Mouse (Mus musculus) olfactory bulb, adult 2 months (tissue): Measurements from ENCODE around the gene Klhl35. TPM values are rescaled to one million over a fixed set of nuclear protein-coding genes. Genes with fewer than 3 reads are reported as not detected.
"Not testable (repeated sequence)": the region's sequence is repeated elsewhere in the genome, so short reads cannot be mapped to it uniquely, and the experiment has no call there.

Source experiments
- H3K27ac ChIP-seq: fragments of 200-500 bp; 2 replicates; pipeline ENCODE4 v1.5.1; 2012; ENCODE audit warnings: low read depth, low read length; ENCODE audit not compliant: insufficient read depth
- H3K4me1 ChIP-seq: fragments of 200-500 bp; 2 replicates; pipeline ENCODE4 v1.6.1; 2012; ENCODE audit warnings: low read length; ENCODE audit not compliant: control insufficient read depth, insufficient read depth
- H3K4me3 ChIP-seq: fragments of 200-500 bp; 2 replicates; pipeline ENCODE4 v1.5.1; 2012; ENCODE audit warnings: mild to moderate bottlenecking, low read depth, low read length, moderate library complexity; ENCODE audit not compliant: insufficient read depth
- CTCF ChIP-seq: fragments of 200-500 bp; IDR thresholded peaks from 2 replicates; pipeline ENCODE4 v1.5.1; 2012; ENCODE audit warnings: low read depth, mild to moderate bottlenecking, low read length, moderate library complexity; ENCODE audit not compliant: insufficient read depth
- POLR2A ChIP-seq: fragments of 200-500 bp; IDR thresholded peaks from 2 replicates; pipeline ENCODE4 v1.6.1; 2012; ENCODE audit warnings: mild to moderate bottlenecking, low read depth, low read length, moderate library complexity; ENCODE audit not compliant: insufficient read depth
- WGBS: fragments of 180-500 bp; shearing (Covaris S2); methylation state at CpG from one replicate; pipeline ENCODE4 v1.1.7; 2018; 5-methylcytosine and 5-hydroxymethylcytosine counted together
- polyA plus RNA-seq: library from polyadenylated mRNA; stranded (reverse); fragments of >200 nt; gene quantifications from 2 replicates; pipeline ENCODE4 v1.2.4, GENCODE M21; 2012; ENCODE audit warnings: low replicate concordance; ENCODE audit not compliant: missing spikeins, insufficient read depth, insufficient read length

Klhl35 gene
- polyA plus RNA-seq, 1 experiment: not detected

- H3K4me1 ChIP-seq: peaks cover 2% of the 10 kb centered on the region; the same call in 1 of the 2 replicates
- H3K4me3 ChIP-seq: no peak overlapping the region
- TF ChIP-seq CTCF: no peak
- no peak for TF ChIP-seq POLR2A
- WGBS: 69% methylated on average over 1 of the region's 1 CpGs
- no peak overlapping the region for H3K27ac ChIP-seq
These were observed 35.3 kb downstream of the Klhl35 start for GRCm38 (mm10) chr7:99501148-99501547.

- no peak for TF ChIP-seq CTCF
- TF ChIP-seq POLR2A: no peak
- H3K4me1 ChIP-seq: peaks cover 2% of the 10 kb centered on the region; the same call in 1 of the 2 replicates
- H3K27ac ChIP-seq: no peak overlapping the region
- no peak overlapping the region for H3K4me3 ChIP-seq
These were observed 38.8 kb downstream of the Klhl35 start for GRCm38 (mm10) chr7:99504556-99504955.

GRCm38 (mm10) chr7:99508187-99508586 lies 42.4 kb downstream of the Klhl35 start:
- 36% methylated on average over 2 of the region's 2 CpGs for WGBS
- not testable (repeated sequence) for H3K4me3 ChIP-seq, H3K4me1 ChIP-seq, H3K27ac ChIP-seq

- peak overlapping the region; percentile 86 for H3K27ac ChIP-seq
- no peak for TF ChIP-seq POLR2A
- no peak for TF ChIP-seq CTCF
- 1% methylated on average over 8 of the region's 8 CpGs for WGBS
These were observed 44.3 kb downstream of the Klhl35 start for GRCm38 (mm10) chr7:99510087-99510501.

GRCm38 (mm10) chr7:99516092-99516813 lies 50.4 kb downstream of the Klhl35 start:
- 88% methylated on average over 9 of the region's 9 CpGs for WGBS
- no peak overlapping the region for H3K4me3 ChIP-seq
- H3K27ac ChIP-seq: no peak overlapping the region
- TF ChIP-seq POLR2A (no peak), CTCF (no peak)
- peaks cover 7% of the 10 kb centered on the region; the same call in 1 of the 2 replicates for H3K4me1 ChIP-seq

More at GRCm38 (mm10) chr7:99510087-99510501, 44.3 kb downstream of the Klhl35 start:
- Histone ChIP-seq H3K4me1 (peaks cover 5% of the 10 kb centered on the region), H3K4me3 (no peak overlapping the region)

GRCm38 (mm10) chr7:99516814-99517157 lies 51.0 kb downstream of the Klhl35 start:
- Histone ChIP-seq H3K4me1 (peaks cover 7% of the 10 kb centered on the region; the same call in 1 of the 2 replicates), H3K4me3 (no peak overlapping the region), H3K27ac (no peak overlapping the region)
- no peak for TF ChIP-seq CTCF
- no peak for TF ChIP-seq POLR2A
- 82% methylated on average over 3 of the region's 3 CpGs for WGBS

- H3K27ac ChIP-seq: no peak overlapping the region
- no peak for TF ChIP-seq POLR2A
- TF ChIP-seq CTCF: no peak
- peaks cover 7% of the 10 kb centered on the region; the same call in 1 of the 2 replicates for H3K4me1 ChIP-seq
- no peak overlapping the region for H3K4me3 ChIP-seq
- 81% methylated on average over 4 of the region's 4 CpGs for WGBS
These were observed 53.3 kb downstream of the Klhl35 start for GRCm38 (mm10) chr7:99518954-99519644.

GRCm38 (mm10) chr7:99523121-99523520 lies 57.3 kb downstream of the Klhl35 start:
- WGBS: 79% methylated on average over 8 of the region's 8 CpGs

More at GRCm38 (mm10) chr7:99523121-99523520, 57.3 kb downstream of the Klhl35 start:
- no peak overlapping the region for H3K27ac ChIP-seq
- TF ChIP-seq CTCF: no peak
- no peak for TF ChIP-seq POLR2A
- no peak overlapping the region for H3K4me3 ChIP-seq
- H3K4me1 ChIP-seq: no peaks in the 10 kb centered on the region

Other genes with a start within 250 kb of the Klhl35 start
- gene Mogat2, start 227.4 kb upstream of the Klhl35 start, polyA plus RNA-seq: not detected in 2 replicates
- gene Map6, start 198.6 kb upstream of the Klhl35 start, polyA plus RNA-seq: not detected in 2 replicates
- gene Serpinh1, start 112.8 kb upstream of the Klhl35 start, polyA plus RNA-seq: not detected in 2 replicates
- not detected in 2 replicates for gene Gdpd5, start 84.6 kb upstream of the Klhl35 start, polyA plus RNA-seq
- 980 TPM in 1 of 2 replicates, not detected in the other for gene Rps3, start 17.7 kb downstream of the Klhl35 start, polyA plus RNA-seq
- not detected in 2 replicates for gene Arrb1, start 69.5 kb downstream of the Klhl35 start, polyA plus RNA-seq
- not detected in 2 replicates for gene Tpbgl, start 161.1 kb downstream of the Klhl35 start, polyA plus RNA-seq
- not detected in 2 replicates for gene Slco2b1, start 245.3 kb downstream of the Klhl35 start, polyA plus RNA-seq